In the genomic region with DNA sequence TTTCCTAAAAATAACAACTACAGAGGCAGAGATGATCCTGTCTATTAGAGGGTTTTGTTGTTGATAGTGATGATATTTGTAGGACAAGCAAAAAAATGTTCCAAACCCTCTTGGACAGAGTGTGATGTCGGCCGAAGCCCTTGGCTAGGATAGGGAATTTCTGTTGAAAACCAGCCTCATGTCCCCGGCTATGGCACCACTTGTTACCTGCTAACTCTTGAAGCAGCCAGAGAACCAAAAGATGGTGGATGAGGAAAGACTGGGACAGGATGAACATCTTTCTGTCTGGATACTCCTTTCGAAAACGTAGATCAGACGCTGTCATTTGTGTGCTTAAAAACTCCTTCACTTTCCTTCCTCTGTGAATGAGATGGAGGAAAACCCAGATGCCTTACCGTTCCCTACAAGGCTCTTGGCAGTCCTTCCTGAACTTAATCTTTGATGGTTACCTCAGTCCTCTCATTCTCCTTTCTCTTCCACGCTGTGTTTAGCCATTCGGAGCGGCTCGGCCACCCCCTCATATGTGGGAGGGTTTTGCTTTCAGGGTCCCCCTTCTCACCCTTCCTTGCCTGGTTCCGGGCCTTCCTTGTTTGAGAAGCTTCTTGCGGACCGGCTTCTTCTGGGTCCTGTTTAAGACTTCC, we compare ENCODE assay signal across 8 mouse cellular contexts. TPM values are rescaled to one million over a fixed set of nuclear protein-coding genes. Genes with fewer than 3 reads are reported as not detected.
DNase-seq lines count a peak whose midpoint lies in the region; ATAC-seq and TF ChIP-seq lines count a peak whose summit lies in the region.

No protein-coding gene starts in this region.

- no peaks in the 10 kb centered on the region for H3K9me3 ChIP-seq in lung, postnatal 0 days (ENCODE audit: low read length)
- no peaks in the 10 kb centered on the region for H3K9me3 ChIP-seq in forebrain, embryonic 11.5 days (ENCODE audit: control insufficient read depth, low read length)
- no peaks in the 10 kb centered on the region for H3K9me3 ChIP-seq in limb, embryonic 11.5 days (ENCODE audit: control insufficient read depth, low read length)
- no peaks in the 10 kb centered on the region for H3K9me3 ChIP-seq in stomach, embryonic 14.5 days (ENCODE audit: control insufficient read depth, low read depth, low read length)

- no peaks in the 10 kb centered on the region for H3K27me3 ChIP-seq in lung, postnatal 0 days (replicated peaks; ENCODE audit: insufficient read depth, low read length)
- 0 out of 2 replicates have a peak, but pooled peaks cover 2% of the 10 kb centered on the region for H3K27me3 ChIP-seq in forebrain, embryonic 11.5 days (ENCODE audit: control insufficient read depth, insufficient read depth, low read length)
- no peaks in the 10 kb centered on the region for H3K27me3 ChIP-seq in limb, embryonic 11.5 days (ENCODE audit: control insufficient read depth, insufficient read depth, low read length)
- H3K27me3 ChIP-seq in stomach, embryonic 14.5 days (ENCODE audit: control insufficient read depth, insufficient read depth, low read length), result no peaks in the 10 kb centered on the region

- H3K27ac ChIP-seq in lung, postnatal 0 days (ENCODE audit: low read length), result no peak overlapping the region
- no peak overlapping the region for H3K27ac ChIP-seq in forebrain, embryonic 11.5 days (ENCODE audit: low read depth, low read length)
- H3K27ac ChIP-seq in limb, embryonic 11.5 days (replicated peaks; ENCODE audit: low read depth, low read length), result no peak overlapping the region
- H3K27ac ChIP-seq in stomach, embryonic 14.5 days (ENCODE audit: low read length), result no peak overlapping the region

- no peak for ATAC-seq in lung, postnatal 0 days
- no peak for ATAC-seq in forebrain, embryonic 11.5 days (replicated peaks; ENCODE audit: low FRiP score)
- no peak for ATAC-seq in limb, embryonic 11.5 days (ENCODE audit: insufficient number of reproducible peaks, low FRiP score, low TSS enrichment, low read depth)
- ATAC-seq in stomach, embryonic 14.5 days (ENCODE audit: insufficient number of reproducible peaks, insufficient read depth, low FRiP score, low read depth), result no peak

- 49% methylated on average over 14 of the region's 14 CpGs for WGBS in lung, postnatal 0 days
- WGBS in forebrain, embryonic 11.5 days, result 71% methylated on average over 14 of the region's 14 CpGs
- 74% methylated on average over 14 of the region's 14 CpGs for WGBS in limb, embryonic 11.5 days
- WGBS in stomach, embryonic 14.5 days, result 64% methylated on average over 14 of the region's 14 CpGs

- H3K9ac ChIP-seq in lung, postnatal 0 days (replicated peaks; ENCODE audit: low read depth), result no peak overlapping the region
- peak overlapping the region; percentile 82 for H3K9ac ChIP-seq in forebrain, embryonic 11.5 days (ENCODE audit: low read length)
- peak overlapping the region; percentile 84 for H3K9ac ChIP-seq in limb, embryonic 11.5 days (ENCODE audit: low read length)
- H3K9ac ChIP-seq in stomach, embryonic 14.5 days (replicated peaks; ENCODE audit: low read depth, low read length), result peak overlapping the region; percentile 69; the same call in 1 of the 2 replicates

- TF ChIP-seq EP300 in lung, postnatal 0 days (IDR thresholded peaks at IDR 0.05), result no peak

- peak overlapping the region; percentile 88 for H3K4me3 ChIP-seq in lung, postnatal 0 days (ENCODE audit: low read depth, low read length)
- H3K4me3 ChIP-seq in forebrain, embryonic 11.5 days (ENCODE audit: low read depth, low read length), result peak overlapping the region; percentile 77
- peak overlapping the region; percentile 88 for H3K4me3 ChIP-seq in limb, embryonic 11.5 days (ENCODE audit: low read depth, low read length)
- peak overlapping the region; percentile 82 for H3K4me3 ChIP-seq in stomach, embryonic 14.5 days (ENCODE audit: low read depth, low read length)

- H3K36me3 ChIP-seq in lung, postnatal 0 days (ENCODE audit: insufficient read depth, low read length), result no peaks in the 10 kb centered on the region
- H3K36me3 ChIP-seq in forebrain, embryonic 11.5 days (ENCODE audit: control insufficient read depth, insufficient read depth, low read length), result no peaks in the 10 kb centered on the region
- H3K36me3 ChIP-seq in limb, embryonic 11.5 days (ENCODE audit: control insufficient read depth, insufficient read depth, low read length), result no peaks in the 10 kb centered on the region
- no peaks in the 10 kb centered on the region for H3K36me3 ChIP-seq in stomach, embryonic 14.5 days (ENCODE audit: control insufficient read depth, insufficient read depth, low read length)

- peak overlapping the region; percentile 91 for H3K4me2 ChIP-seq in lung, postnatal 0 days (replicated peaks; ENCODE audit: low read depth, low read length)
- H3K4me2 ChIP-seq in forebrain, embryonic 11.5 days (ENCODE audit: low read depth, low read length, severe bottlenecking), result peak overlapping the region; percentile 77
- peak overlapping the region; percentile 74 for H3K4me2 ChIP-seq in limb, embryonic 11.5 days (ENCODE audit: low read depth, severe bottlenecking)
- peak overlapping the region; percentile 61 for H3K4me2 ChIP-seq in stomach, embryonic 14.5 days (replicated peaks; ENCODE audit: low read depth, low read length)

- no peak for DNase-seq in lung, postnatal 0 days (ENCODE audit: low spot score)
- DNase-seq in lung, adult 18-20 months, result no peak
- no peak for DNase-seq in forebrain, embryonic 11.5 days (ENCODE audit: low spot score)
- DNase-seq in limb, embryonic 11.5 days (ENCODE audit: low spot score), result no peak
- no peak for DNase-seq in ovary, postnatal 36 days (ENCODE audit: low spot score)
- DNase-seq in urinary bladder, postnatal 36 days (ENCODE audit: low spot score in 2 of 2), result no peak
- no peak for DNase-seq in urinary bladder, postnatal 14 days (ENCODE audit: low spot score)

- peaks cover 12% of the 10 kb centered on the region for H3K4me1 ChIP-seq in lung, postnatal 0 days (ENCODE audit: insufficient read depth, low read depth, low read length)
- H3K4me1 ChIP-seq in forebrain, embryonic 11.5 days (replicated peaks; ENCODE audit: control insufficient read depth, insufficient read depth, low read length), result peaks cover 4% of the 10 kb centered on the region; the same call in 1 of the 2 replicates
- peaks cover 8% of the 10 kb centered on the region for H3K4me1 ChIP-seq in limb, embryonic 11.5 days (ENCODE audit: control insufficient read depth, insufficient read depth, low read length)
- peaks cover 19% of the 10 kb centered on the region; the same call in 1 of the 2 replicates for H3K4me1 ChIP-seq in stomach, embryonic 14.5 days (ENCODE audit: control insufficient read depth, insufficient read depth, low read length)

- TF ChIP-seq CTCF in lung, postnatal 0 days (IDR thresholded peaks at IDR 0.05), result no peak

RNA-seq across cellular contexts. Expression of a gene that starts 1.1 kb away (rescaled TPM):
- 46.1 and 52.1 TPM in 2 replicates for polyA plus RNA-seq in lung, postnatal 0 days (2015; fragmentation: Nextera tagmentation; extraction: Ambion mirVana)
- polyA plus RNA-seq in forebrain, embryonic 11.5 days (2014; fragmentation: Nextera tagmentation; extraction: Ambion mirVana), result 116 and 128 TPM in 2 replicates
- 88.6 and 98.5 TPM in 2 replicates for polyA plus RNA-seq in limb, embryonic 11.5 days (2014; fragmentation: Nextera tagmentation; extraction: Ambion mirVana)
- 110 and 115 TPM in 2 replicates for polyA plus RNA-seq in stomach, embryonic 14.5 days (2014; fragmentation: Nextera tagmentation; extraction: Ambion mirVana)

RNA-seq across cellular contexts. Expression of a gene that starts 26.7 kb away (rescaled TPM):
- polyA plus RNA-seq in lung, postnatal 0 days (2015; fragmentation: Nextera tagmentation; extraction: Ambion mirVana), result 6.8 and 8.0 TPM in 2 replicates
- polyA plus RNA-seq in forebrain, embryonic 11.5 days (2014; fragmentation: Nextera tagmentation; extraction: Ambion mirVana), result 9.6 and 12.2 TPM in 2 replicates
- 10.9 and 11.4 TPM in 2 replicates for polyA plus RNA-seq in limb, embryonic 11.5 days (2014; fragmentation: Nextera tagmentation; extraction: Ambion mirVana)
- polyA plus RNA-seq in stomach, embryonic 14.5 days (2014; fragmentation: Nextera tagmentation; extraction: Ambion mirVana), result 12.4 and 12.9 TPM in 2 replicates

RNA-seq across cellular contexts. Expression of a gene that starts 27.1 kb away (rescaled TPM):
- polyA plus RNA-seq in lung, postnatal 0 days (2015; fragmentation: Nextera tagmentation; extraction: Ambion mirVana), result 46.8 and 47.0 TPM in 2 replicates
- polyA plus RNA-seq in forebrain, embryonic 11.5 days (2014; fragmentation: Nextera tagmentation; extraction: Ambion mirVana), result 95.8 and 103 TPM in 2 replicates
- 79.8 and 89.2 TPM in 2 replicates for polyA plus RNA-seq in limb, embryonic 11.5 days (2014; fragmentation: Nextera tagmentation; extraction: Ambion mirVana)
- polyA plus RNA-seq in stomach, embryonic 14.5 days (2014; fragmentation: Nextera tagmentation; extraction: Ambion mirVana), result 69.7 and 71.3 TPM in 2 replicates

RNA-seq across cellular contexts. Expression of a gene that starts 44.9 kb away (rescaled TPM):
- polyA plus RNA-seq in lung, postnatal 0 days (2015; fragmentation: Nextera tagmentation; extraction: Ambion mirVana), result not detected in 2 replicates
- polyA plus RNA-seq in forebrain, embryonic 11.5 days (2014; fragmentation: Nextera tagmentation; extraction: Ambion mirVana), result not detected in 2 replicates
- polyA plus RNA-seq in limb, embryonic 11.5 days (2014; fragmentation: Nextera tagmentation; extraction: Ambion mirVana), result 0.11 TPM in 1 of 2 replicates, not detected in the other
- polyA plus RNA-seq in stomach, embryonic 14.5 days (2014; fragmentation: Nextera tagmentation; extraction: Ambion mirVana), result not detected in 2 replicates

RNA-seq across cellular contexts. Expression of a gene that starts 46.1 kb away (rescaled TPM):
- polyA plus RNA-seq in lung, postnatal 0 days (2015; fragmentation: Nextera tagmentation; extraction: Ambion mirVana), result not detected in 2 replicates
- polyA plus RNA-seq in forebrain, embryonic 11.5 days (2014; fragmentation: Nextera tagmentation; extraction: Ambion mirVana), result not detected in 2 replicates
- not detected in 2 replicates for polyA plus RNA-seq in limb, embryonic 11.5 days (2014; fragmentation: Nextera tagmentation; extraction: Ambion mirVana)
- not detected in 2 replicates for polyA plus RNA-seq in stomach, embryonic 14.5 days (2014; fragmentation: Nextera tagmentation; extraction: Ambion mirVana)
